Mouse (Mus musculus) left cerebral cortex, postnatal 4 days (tissue): ENCODE measurements around the gene Bfsp2. TPM values are rescaled to one million over a fixed set of nuclear protein-coding genes. Genes with fewer than 3 reads are reported as not detected.
"Not testable (repeated sequence)": the region's sequence is repeated elsewhere in the genome, so short reads cannot be mapped to it uniquely, and the experiment has no call there.

Experiments
- DNase-seq: peaks from one replicate; pipeline ENCODE4 v3.0.0-alpha.2; 2022
- intact Hi-C: fragments of 180-260 bp; cut with DNase I; formaldehyde crosslinking; loops from one replicate; pipeline ENCODE4 v1.15.1; 2025
- total RNA-seq, 2 experiments: library from RNA; stranded (reverse); gene quantifications; 2 replicates each; pipeline ENCODE4 v1.2.3; 2021

Gene Bfsp2
- total RNA-seq, 2 experiments from 2014 or later: 0.77 to 1.5 TPM

DNA sequence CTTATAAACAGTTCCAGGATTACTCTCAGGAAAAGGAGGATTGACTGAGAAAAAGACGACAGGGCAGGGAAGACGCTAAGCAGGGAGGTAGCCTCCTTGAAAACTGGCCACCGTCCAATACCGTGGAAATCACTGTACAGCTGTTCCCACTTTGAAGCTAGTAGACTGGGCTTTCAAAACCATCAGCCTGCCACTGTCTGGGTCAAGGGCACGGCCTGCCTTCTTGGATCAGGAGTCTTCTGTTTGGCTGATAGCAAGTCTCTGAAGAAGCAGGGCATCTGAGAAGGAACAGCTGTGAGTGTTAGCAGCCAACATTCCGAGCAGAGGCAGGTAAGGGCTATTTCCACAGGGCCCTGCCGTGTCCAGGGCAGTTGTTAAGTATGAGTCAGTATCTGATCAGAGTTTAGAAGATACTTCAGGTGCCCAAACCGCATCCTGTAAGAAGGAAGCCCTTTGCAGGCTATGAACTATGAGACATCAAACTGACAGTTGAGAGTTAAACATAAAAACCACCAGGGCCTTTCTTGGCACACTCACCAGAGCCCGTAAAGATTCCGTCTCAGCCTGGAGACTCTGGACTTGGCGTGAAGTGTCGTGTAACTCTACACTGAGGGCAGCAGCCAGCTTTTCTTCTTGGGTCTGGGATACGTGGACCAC is 48.0 kb downstream of the Bfsp2 start:
- intact Hi-C loops: no loop called here

DNA sequence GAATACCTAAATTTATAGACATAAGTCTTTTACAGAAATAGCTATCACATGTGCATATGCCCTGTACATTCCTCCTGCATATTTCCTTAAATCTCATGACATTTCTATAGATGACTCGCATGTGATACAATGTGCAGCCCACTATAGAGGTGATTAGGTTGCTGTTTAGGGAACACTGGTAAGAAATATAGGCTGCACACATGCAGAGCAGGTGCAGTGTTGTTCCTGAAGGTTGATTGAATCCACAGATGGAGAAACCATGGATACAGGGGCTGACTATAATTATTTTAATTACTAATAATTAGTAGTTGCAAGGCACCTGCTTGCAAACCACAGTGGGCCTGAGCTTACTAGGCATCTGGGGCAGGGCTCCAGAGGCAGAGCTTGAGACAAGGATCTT is 48.5 kb downstream of the Bfsp2 start:
- intact Hi-C loops: no loop called here
- DNase-seq: no peak

More for the DNA sequence above, 48.0 kb downstream of the Bfsp2 start:
- DNase-seq: peak; percentile 18

DNA sequence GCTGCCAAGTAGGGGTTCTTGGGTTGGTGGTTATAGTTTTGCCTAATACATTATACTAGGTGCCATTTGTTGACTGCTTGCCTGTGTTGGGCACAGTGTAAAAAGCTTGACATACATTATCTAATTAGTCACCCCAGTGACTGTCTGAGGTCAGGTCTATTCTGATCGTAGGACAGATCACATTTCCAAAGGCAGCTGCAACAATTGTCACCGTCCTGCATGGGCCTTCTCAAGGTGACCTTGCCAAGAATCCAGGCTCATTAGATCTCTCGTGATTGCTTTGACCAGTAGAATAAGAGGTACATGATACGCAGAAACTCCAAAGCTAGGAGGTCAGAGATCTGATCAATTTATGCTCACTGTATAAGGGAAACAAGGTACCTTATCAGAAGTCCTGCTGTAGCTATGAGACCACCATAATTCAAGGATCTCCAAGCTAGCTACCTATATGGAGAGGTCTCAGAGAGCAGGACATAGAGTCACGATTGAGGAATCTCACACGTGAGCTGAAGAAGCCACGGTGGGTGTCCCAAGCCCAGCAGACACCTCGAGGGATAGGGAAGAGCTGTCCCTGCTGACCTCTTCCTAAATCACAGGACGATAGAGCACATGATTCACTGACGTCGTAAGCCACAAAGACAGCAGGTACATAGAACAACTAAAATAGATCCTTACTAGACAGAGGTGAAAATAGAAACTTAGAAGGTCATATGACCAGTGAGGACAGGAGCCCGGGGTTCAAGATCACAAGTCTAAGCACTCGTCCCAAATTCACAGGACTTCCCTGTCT is 49.6 kb downstream of the Bfsp2 start:
- DNase-seq: no peak
- intact Hi-C loops: no loop called here

DNA sequence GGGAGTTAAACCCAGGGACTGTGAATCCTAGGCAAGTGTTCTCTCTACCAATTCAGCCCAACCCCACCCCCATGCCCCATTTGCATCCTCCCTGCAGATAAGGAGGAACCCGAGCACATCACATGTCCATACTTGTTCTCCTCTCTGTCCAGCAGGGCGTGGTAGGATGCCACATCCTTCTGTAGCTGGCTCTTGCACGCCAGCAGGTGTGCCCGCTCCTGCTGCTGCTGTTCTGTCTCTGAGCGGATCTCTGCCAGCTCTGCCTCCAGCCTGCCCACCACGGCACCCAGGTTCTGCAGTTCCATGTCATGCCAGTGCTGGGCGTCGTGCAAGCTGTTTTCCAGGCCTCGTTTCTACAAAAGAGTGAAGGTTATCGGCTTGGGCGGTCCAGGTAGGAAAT is 53.8 kb downstream of the Bfsp2 start:
- DNase-seq: no peak
- intact Hi-C loops: no loop called here

DNA sequence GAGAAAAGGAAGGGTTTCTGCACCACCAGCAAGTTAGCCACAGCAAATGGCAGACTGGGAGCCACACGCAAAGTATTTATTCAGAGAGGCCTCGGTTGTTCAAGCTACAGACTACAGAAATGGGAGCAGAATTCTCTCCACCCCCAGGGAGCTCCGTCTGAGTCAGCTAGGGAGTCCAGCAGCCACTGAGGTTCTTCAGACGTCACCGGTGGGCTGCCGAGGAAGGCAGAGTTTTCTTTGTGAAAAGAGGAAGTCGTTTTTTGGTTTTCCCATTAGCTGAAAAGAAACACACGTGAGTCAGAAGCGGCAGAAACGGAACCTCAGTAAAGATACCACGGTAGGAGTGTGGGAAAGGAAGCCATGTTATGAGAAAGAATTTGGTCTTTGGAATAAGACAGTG is 55.4 kb downstream of the Bfsp2 start:
- intact Hi-C loops: no loop called here
- no peak for DNase-seq

DNA sequence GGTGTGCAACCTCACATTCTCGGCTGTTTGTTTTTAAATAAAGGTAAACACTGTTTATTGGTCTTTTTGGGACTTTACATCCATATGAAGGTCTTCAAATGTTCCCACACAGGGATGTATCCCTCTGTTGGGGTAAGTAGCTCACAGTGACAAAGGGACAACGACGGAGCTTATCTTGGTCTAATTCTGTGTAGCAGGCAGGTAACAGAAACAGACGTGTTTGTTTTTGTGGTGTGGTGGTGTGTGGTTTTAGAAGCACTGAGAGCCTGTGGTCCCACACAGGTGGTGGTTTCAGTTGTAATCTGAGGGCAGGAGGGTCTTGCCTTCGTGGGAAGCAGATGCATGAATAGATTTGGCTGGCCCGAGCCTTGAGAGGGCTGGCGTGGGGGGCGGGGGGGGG is 56.3 kb downstream of the Bfsp2 start:
- DNase-seq: no peak

DNA sequence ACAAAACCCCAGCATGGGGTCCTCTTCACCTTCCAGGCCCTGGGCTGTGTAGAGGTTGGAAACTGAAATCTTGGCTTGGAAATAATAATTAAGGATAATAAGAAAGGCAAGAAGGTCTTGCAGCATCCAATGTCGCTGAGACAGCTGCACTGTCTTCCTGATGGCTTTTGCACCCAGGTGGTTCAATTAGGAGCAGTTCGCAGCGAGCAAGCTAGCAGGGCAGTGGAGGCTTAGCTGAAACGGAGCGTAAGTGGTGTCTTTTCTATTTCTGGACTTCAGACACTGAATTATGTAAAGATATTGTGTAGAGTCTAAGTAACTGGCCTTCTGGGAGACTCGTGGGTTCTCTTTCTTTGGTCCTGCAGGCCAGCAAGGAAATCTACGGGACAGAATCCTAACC is 56.8 kb downstream of the Bfsp2 start:
- no peak for DNase-seq
- intact Hi-C loops: no loop called here

More for the DNA sequence above, 56.3 kb downstream of the Bfsp2 start:
- intact Hi-C loops: no loop called here

DNA sequence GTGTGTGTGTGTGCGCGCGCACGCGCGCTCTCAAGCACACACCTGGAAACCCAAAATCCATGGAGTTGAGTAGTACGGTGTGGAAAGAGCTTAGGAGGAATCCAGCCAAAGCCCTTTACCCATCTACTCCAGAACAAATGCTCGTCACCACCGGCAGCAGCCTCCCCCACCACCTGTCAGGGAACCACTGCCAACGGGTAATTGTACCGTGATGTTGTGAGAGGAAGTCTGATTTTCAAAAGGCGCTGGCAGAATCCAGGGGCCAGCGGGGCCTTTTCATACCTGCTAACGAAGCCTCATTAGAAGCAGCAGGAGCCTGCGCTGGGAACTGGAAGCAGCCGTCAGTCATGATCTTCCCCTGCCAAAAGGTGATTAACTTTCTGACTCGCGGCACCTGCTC is 57.4 kb downstream of the Bfsp2 start:
- DNase-seq: peak; percentile 71
- intact Hi-C loops: no loop called here

DNA sequence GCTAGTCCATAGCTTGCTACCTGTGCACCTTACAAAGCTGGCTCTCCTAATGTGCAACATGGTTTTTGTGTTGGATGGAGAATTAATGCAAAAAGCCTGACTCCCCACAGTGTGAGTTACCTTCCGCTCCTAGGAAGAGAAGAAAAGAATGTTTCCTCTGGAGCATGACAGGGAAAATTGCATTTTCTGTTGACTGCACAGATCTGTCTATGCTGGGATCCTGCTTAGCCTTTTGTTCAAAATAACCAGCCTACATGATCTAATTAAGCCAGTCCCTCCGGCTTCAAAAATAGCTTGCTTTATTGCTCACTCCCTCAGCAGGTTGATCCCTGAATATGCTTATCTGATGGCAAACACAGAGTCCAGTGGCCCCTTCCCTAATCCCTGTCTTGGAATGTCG is 59.4 kb downstream of the Bfsp2 start:
- DNase-seq: no peak
- intact Hi-C loops: no loop called here

DNA sequence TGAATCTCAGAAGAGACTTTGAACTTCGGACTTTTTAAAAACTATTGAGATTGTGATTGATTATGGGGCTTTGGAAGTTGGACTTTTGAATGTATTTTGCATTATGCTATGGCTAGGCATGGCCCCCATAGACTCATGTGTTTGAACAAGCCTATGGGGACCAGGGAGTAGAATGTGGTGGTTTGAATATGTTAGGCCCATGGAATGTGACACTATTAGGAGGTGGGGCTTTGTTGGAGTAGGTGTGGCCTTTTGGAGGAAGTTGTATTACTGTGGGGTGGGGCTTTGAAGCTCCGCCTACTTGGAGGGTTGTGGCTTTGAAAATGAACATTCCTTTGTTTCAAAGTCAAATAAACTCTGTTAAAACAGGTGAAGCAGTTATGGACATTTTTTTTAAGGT is 61.4 kb downstream of the Bfsp2 start:
- intact Hi-C loops: no loop called here
- no peak for DNase-seq

DNA sequence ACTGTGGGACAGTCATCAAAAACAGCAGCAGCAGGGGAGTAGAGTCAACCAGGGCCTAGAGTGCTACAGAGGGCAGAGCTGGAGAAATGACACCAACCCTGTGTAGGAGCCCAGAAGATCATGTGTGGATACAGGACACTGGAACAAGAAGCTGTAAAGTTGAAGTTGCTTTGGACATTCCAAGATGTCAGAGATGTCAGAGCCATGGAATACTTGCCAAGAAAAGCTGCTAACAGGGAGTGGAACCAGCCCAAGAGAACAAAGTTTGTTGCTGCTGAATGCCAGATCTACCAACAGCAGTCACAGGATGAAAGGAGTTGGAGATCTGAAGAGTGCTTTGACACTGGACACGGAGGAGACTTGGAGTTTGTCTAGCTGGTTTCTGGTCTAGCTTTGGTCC is 62.0 kb downstream of the Bfsp2 start:
- DNase-seq, intact Hi-C loops: not testable (repeated sequence)

DNA sequence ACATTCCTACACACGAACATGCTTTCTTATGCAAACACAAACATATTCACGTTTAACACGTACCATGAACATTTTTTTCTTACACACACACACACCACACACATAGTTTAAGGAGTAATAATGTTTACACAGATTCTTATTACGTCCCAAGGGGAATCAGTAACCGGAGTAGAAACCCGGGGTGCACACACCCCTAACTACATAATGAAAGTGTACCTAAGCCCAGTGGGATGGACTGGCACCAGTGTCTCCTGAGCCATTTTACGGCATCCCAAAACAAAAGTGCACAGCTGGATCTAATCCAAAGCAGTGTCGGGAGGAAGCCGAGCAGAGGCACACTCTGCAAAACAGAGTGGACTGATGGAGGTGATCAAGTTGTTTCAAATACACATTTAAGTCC is 66.8 kb downstream of the Bfsp2 start:
- DNase-seq: no peak
- intact Hi-C loops: no loop called here

DNA sequence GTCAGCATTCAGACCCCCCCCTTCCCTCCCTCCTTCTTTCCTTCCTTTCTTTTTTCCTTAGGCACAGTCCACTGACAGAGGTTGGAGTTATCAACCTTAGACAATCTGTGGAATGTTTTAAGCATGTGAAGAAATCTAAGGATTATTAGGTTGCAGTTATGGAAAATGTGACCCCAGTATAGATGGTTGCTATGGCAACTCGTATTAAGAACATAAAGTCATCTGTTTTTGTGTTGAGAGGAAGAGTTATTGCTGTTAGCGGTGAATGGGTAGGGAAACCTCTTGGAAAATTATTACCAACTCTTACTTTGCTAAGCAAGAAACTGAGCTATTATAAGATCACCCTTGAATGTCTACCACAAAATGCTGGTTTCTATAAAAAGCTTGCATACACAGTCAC is 71.1 kb downstream of the Bfsp2 start:
- intact Hi-C loops: no loop called here
- DNase-seq: no peak

DNA sequence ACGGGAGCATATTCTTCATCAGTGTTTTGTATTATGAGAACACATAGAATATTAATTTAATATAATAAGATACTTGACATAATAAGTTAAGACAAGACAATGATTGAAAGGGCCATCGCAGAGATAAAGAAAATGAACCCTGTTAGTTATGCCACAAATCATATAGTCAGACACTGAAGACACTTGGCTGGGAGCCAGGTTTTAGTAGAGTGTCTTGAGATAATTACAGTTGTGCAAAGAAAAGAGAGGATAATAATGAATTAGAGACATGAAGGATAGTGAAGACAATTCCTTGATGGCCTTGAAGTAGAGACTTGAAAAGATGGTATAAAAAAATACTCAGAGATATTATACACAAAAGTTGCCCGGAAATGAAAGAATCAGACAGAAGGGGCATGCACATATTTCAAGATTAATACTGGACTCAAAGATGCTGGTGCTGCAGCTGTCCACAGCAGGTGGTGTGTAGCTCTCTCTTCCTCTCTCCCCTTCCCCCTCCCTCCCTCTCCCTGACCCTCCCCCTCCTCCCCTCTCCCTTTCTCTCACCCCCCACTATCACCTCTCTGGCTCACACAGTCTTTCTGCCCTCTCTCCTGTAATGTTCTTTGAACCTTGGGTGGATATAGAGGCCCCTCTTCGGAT is 72.0 kb downstream of the Bfsp2 start:
- intact Hi-C loops: no loop called here
- peak; percentile 11 for DNase-seq

DNA sequence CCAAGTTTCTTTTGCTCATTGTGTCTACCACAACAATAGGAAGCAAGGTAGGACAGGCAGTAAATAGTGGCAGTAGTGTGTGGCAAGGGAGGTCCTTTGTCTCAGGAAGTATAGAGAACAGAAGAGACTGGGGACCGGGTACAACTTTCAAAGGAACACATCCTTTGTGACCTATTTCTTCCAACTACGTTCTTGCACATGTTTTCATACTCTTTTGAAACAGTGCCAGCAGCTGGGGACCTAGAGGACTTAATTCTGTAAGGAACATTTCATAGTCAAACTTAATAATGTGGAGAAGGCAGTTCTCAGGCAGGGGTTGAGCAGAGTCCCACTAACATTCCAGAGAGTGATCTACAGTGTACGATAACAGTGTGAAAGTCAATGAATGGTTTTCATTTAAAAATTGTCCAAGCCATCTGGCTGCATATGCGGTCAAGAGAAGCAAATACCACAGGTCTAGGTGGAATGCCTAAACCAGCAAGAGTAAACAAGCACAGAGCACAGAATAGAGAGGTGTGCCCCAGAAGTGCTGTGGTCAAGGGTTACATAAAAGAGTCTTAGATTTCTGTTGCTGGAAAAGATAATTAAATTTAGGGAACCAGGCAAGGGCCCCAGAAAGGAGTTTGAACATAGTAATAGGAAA is 76.8 kb downstream of the Bfsp2 start:
- intact Hi-C loops: no loop called here

DNA sequence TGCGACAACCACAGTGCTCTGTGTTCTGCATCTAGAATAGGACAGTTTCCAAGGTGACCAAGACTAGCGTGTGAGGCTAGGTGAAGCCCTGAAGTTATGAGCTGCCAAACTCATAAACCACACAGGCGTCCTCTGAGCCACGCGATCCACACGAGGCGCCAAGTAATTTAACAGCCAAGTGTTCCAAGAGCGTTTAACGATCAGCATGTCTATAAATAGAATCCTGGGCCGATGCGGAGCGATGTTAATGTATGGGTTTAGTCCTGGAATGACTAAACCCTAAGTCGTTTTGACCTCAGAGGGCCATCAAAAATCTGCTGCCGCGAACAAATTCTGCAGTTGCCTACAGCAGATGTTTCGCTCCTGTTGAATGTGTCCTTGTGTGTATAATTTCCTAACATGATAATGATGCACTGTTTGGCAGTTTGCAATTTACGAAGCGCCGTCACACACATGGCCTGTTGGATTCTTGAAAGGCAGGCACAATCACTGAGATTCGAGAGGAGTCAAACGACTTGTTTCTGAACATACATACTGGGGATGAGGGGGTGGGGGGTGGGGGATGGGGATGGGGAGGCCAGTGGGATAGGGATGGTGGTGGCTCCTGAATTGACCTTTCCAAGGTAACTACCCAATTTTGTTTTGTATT is 81.6 kb downstream of the Bfsp2 start:
- intact Hi-C loops: no loop called here
- DNase-seq: no peak

More for the DNA sequence above, 76.8 kb downstream of the Bfsp2 start:
- no peak for DNase-seq

DNA sequence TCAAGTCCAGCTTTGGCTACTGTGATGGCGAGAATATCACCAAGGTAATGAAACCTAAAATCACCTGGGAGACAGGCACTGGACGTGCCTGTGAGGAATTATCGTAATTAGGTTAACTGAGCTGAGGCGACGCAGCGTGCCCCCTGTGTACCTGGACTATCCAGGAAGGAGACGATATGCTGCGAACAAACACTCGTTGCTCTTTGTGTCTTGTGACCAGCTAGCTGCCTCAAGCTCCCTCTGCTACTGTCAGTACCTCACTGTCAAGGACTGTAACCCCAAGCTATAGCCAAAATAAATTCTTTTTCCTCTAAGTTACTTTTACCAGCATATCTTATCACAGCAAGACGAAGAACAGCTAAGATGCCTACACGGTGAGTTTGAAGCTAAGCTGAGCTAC is 87.0 kb downstream of the Bfsp2 start:
- DNase-seq: no peak
- intact Hi-C loops: no loop called here

DNA sequence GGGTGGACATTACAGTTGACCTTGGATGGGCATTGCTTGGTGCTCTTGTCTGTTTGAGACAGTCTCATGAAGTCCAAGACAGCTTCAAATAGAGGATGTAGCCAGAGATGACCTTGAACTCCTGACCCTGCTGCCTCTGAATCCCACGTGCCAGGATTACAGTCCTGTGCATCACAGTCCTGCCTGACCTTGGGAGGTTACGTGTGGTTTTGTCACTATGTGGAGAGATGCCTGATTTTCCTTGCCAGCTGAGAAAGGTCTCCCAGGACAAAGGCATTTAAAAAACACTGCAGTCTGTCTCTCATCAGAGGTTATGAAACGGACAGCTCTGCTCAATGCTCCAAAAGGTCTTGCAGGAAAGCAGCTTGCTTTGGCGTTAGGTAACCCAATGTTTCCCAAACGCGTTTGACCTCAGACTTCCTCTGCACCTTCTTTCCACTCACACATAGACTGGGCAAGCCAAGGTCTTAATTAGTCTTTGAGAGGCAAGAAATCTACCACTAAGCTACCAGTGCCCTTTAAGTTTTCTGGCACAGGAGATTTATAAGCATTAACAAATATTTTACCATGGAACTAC is 88.3 kb downstream of the Bfsp2 start:
- intact Hi-C loops: no loop called here
- no peak for DNase-seq

DNA sequence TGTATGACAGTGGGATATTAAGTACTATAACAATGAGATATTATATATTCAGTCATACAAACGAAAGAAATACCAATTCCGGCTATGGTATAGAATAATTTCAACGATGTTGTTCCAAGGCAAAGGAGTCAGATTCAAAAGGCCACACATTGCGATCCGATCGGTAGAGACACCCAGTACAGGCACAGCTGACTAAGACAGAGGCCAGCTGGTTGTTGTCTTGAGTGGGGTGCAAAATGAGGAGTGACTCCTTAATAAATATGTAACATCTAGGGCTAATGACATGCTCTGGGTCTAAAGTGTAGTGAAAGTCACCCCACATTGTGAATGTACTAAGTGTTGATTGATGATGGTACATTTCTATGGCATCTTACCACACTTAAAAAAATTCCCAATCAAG is 91.0 kb downstream of the Bfsp2 start:
- no peak for DNase-seq
- intact Hi-C loops: no loop called here

DNA sequence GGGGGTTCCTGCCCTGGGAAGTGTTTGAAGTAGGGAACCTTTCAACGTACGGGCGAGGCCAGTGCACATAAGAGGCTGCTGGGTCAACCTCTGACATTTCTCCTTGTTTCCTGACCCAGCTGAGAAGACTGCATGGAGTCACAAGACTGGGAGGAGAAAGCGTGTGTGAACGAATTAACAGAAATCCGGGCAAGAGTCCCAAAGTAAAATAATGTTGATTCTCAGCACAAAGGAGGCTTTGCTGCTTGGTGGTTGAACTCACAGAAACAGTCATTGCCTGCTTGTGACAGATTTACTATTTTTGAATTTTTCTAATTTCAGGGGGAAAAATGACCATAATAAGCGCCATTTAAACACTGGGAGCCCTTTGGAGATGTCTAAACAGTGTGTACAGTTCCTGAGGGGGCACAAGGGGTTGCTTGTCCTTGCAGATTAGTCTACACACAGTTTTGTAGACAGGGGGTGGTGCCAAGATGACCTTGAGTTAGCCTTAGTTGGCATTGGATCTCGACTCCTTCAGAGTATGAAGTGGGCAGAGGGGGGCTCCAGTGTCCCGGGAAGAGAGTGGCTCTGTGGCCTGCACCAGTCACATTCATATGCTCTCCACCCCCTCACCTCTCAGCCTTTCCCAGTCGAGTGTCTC is 93.1 kb downstream of the Bfsp2 start:
- intact Hi-C loops: no loop called here
- DNase-seq: no peak
